In genomic region chr2:168763785-168764184, GRCm38 (mm10) we compare ENCODE assay signal across 15 mouse cellular contexts. TPM values are rescaled to one million over a fixed set of nuclear protein-coding genes. Genes with fewer than 3 reads are reported as not detected.
DNase-seq lines count a peak whose midpoint lies in the region; ATAC-seq lines count a peak whose summit lies in the region.
"Had no signal": no experiment of that assay in that cellular context is flagged by ENCODE, and none has a peak within 500 bp of the region (broad histone marks: within the 10 kb centered on the region; RNA-seq: fewer than 3 reads in every experiment).

No protein-coding gene starts in this region.

- no peak overlapping the region for H3K9ac ChIP-seq in heart, embryonic 11.5 days (ENCODE audit: low read depth, low read length)
- no peak overlapping the region for H3K9ac ChIP-seq in embryonic facial prominence, embryonic 11.5 days (replicated peaks; ENCODE audit: low read length)
- H3K9ac ChIP-seq in hindbrain, embryonic 16.5 days (ENCODE audit: low read depth, low read length), result no peak overlapping the region
- H3K9ac ChIP-seq in midbrain, embryonic 15.5 days, result no peak overlapping the region
- H3K9ac ChIP-seq: embryonic facial prominence, embryonic 15.5 days; lung, embryonic 14.5 days had no signal

- no peaks in the 10 kb centered on the region for H3K9me3 ChIP-seq in heart, embryonic 11.5 days (replicated peaks; ENCODE audit: control insufficient read depth, low read length)
- no peaks in the 10 kb centered on the region for H3K9me3 ChIP-seq in embryonic facial prominence, embryonic 11.5 days (replicated peaks; ENCODE audit: control insufficient read depth, low read length)
- no peaks in the 10 kb centered on the region for H3K9me3 ChIP-seq in hindbrain, embryonic 16.5 days (ENCODE audit: control insufficient read depth, low read length)
- no peaks in the 10 kb centered on the region for H3K9me3 ChIP-seq in midbrain, embryonic 15.5 days
- H3K9me3 ChIP-seq: embryonic facial prominence, embryonic 15.5 days had no signal

- peaks cover 4% of the 10 kb centered on the region for H3K4me1 ChIP-seq in heart, embryonic 11.5 days (ENCODE audit: control insufficient read depth, insufficient read depth, low read length)
- peaks cover 6% of the 10 kb centered on the region; the same call in 1 of the 2 replicates for H3K4me1 ChIP-seq in embryonic facial prominence, embryonic 11.5 days (ENCODE audit: control insufficient read depth, insufficient read depth, low read length)
- H3K4me1 ChIP-seq in hindbrain, embryonic 16.5 days (ENCODE audit: control insufficient read depth, insufficient read depth, low read depth, low read length), result peaks cover 18% of the 10 kb centered on the region
- peaks cover 45% of the 10 kb centered on the region for H3K4me1 ChIP-seq in midbrain, embryonic 15.5 days

- no peak for ATAC-seq in heart, embryonic 11.5 days (replicated peaks; ENCODE audit: insufficient number of reproducible peaks, low FRiP score, low TSS enrichment)
- ATAC-seq in embryonic facial prominence, embryonic 11.5 days (replicated peaks; ENCODE audit: insufficient number of reproducible peaks, low FRiP score, low TSS enrichment, low read depth), result no peak
- no peak for ATAC-seq in hindbrain, embryonic 16.5 days
- no peak for ATAC-seq in midbrain, embryonic 15.5 days (replicated peaks)
- ATAC-seq: activated CD4-positive, CD25-positive, alpha-beta regulatory T cell, adult 4 months had no signal

- DNase-seq in heart, adult 8-10 months (ENCODE audit: low spot score), result no peak
- DNase-seq in embryonic facial prominence, embryonic 11.5 days (ENCODE audit: low spot score), result no peak
- DNase-seq in frontal cortex, postnatal 10 days (ENCODE audit: low spot score in 2 of 2), result no peak
- no peak for DNase-seq in lung, adult 18-20 months
- DNase-seq in urinary bladder, postnatal 10 days (ENCODE audit: low spot score), result no peak
- DNase-seq: cerebellum, adult 9-10 months; heart, adult 2 months; lung, embryonic 14.5 days had no signal

- no peak overlapping the region for H3K4me3 ChIP-seq in heart, embryonic 11.5 days (ENCODE audit: low read depth, low read length)
- peak overlapping the region; percentile 5; the same call in 1 of the 2 replicates for H3K4me3 ChIP-seq in embryonic facial prominence, embryonic 11.5 days (ENCODE audit: low read depth, low read length)
- H3K4me3 ChIP-seq in hindbrain, embryonic 16.5 days (ENCODE audit: low read length), result no peak overlapping the region
- no peak overlapping the region for H3K4me3 ChIP-seq in midbrain, embryonic 15.5 days
- H3K4me3 ChIP-seq: embryonic facial prominence, embryonic 15.5 days; heart, adult 2 months had no signal

- 19% methylated on average over 7 of the region's 7 CpGs for WGBS in heart, embryonic 11.5 days (ENCODE audit: insufficient replicate concordance)
- 12% methylated on average over 7 of the region's 7 CpGs for WGBS in embryonic facial prominence, embryonic 11.5 days
- WGBS in hindbrain, embryonic 16.5 days, result 12% methylated on average over 7 of the region's 7 CpGs
- WGBS in midbrain, embryonic 15.5 days, result 9% methylated on average over 7 of the region's 7 CpGs

- no peaks in the 10 kb centered on the region for H3K36me3 ChIP-seq in heart, embryonic 11.5 days (ENCODE audit: control insufficient read depth, insufficient read depth, low read length)
- no peaks in the 10 kb centered on the region for H3K36me3 ChIP-seq in embryonic facial prominence, embryonic 11.5 days (replicated peaks; ENCODE audit: control insufficient read depth, insufficient read depth, low read depth, low read length)
- no peaks in the 10 kb centered on the region for H3K36me3 ChIP-seq in hindbrain, embryonic 16.5 days (ENCODE audit: control insufficient read depth, insufficient read depth, low read length)
- no peaks in the 10 kb centered on the region for H3K36me3 ChIP-seq in midbrain, embryonic 15.5 days (replicated peaks)
- H3K36me3 ChIP-seq: embryonic facial prominence, embryonic 15.5 days had no signal

- H3K4me2 ChIP-seq in heart, embryonic 11.5 days, result peak overlapping the region; percentile 12; the same call in 1 of the 2 replicates
- H3K4me2 ChIP-seq in embryonic facial prominence, embryonic 11.5 days (ENCODE audit: low read depth, low read length), result peak overlapping the region; percentile 19
- H3K4me2 ChIP-seq in hindbrain, embryonic 16.5 days (ENCODE audit: low read length), result 0 out of 2 replicates have a peak overlapping the region, but pooled peaks have one; percentile 3
- H3K4me2 ChIP-seq in midbrain, embryonic 15.5 days, result peak overlapping the region; percentile 89; the same call in 1 of the 2 replicates
- H3K4me2 ChIP-seq: embryonic facial prominence, embryonic 15.5 days; lung, embryonic 14.5 days had no signal

- no peak overlapping the region for H3K27ac ChIP-seq in heart, embryonic 11.5 days (ENCODE audit: low read depth, low read length)
- H3K27ac ChIP-seq in embryonic facial prominence, embryonic 11.5 days (replicated peaks; ENCODE audit: low read depth, low read length), result no peak overlapping the region
- no peak overlapping the region for H3K27ac ChIP-seq in hindbrain, embryonic 16.5 days (ENCODE audit: low read depth, low read length)
- H3K27ac ChIP-seq in midbrain, embryonic 15.5 days, result no peak overlapping the region
- H3K27ac ChIP-seq: embryonic facial prominence, embryonic 15.5 days; heart, adult 2 months had no signal

- peaks cover 22% of the 10 kb centered on the region for H3K27me3 ChIP-seq in heart, embryonic 11.5 days (ENCODE audit: control insufficient read depth, insufficient read depth, low read length)
- peaks cover 2% of the 10 kb centered on the region; the same call in 1 of the 2 replicates for H3K27me3 ChIP-seq in embryonic facial prominence, embryonic 11.5 days (ENCODE audit: control insufficient read depth, insufficient read depth, low read length)
- H3K27me3 ChIP-seq in hindbrain, embryonic 16.5 days (replicated peaks; ENCODE audit: control insufficient read depth, insufficient read depth, low read length), result peaks cover 37% of the 10 kb centered on the region
- peaks cover 15% of the 10 kb centered on the region; the same call in 1 of the 2 replicates for H3K27me3 ChIP-seq in midbrain, embryonic 15.5 days (replicated peaks)

RNA-seq across cellular contexts. Expression of gene Sall4, which starts 4.0 kb away (rescaled TPM):
- polyA plus RNA-seq in heart, embryonic 11.5 days (2014; fragmentation: Nextera tagmentation; extraction: Ambion mirVana), result 4.3 and 5.9 TPM in 2 replicates
- total RNA-seq in heart, adult 8-10 months (2022), result 1 to 10 TPM; 1.3 to 2.6 (median 2.3) TPM
- 12.3 and 13.3 TPM in 2 replicates for polyA plus RNA-seq in embryonic facial prominence, embryonic 11.5 days (2014; fragmentation: Nextera tagmentation; extraction: Ambion mirVana)
- polyA plus RNA-seq in hindbrain, embryonic 16.5 days (2015; fragmentation: Nextera tagmentation; extraction: Ambion mirVana), result 0.51 and 0.76 TPM in 2 replicates
- polyA plus RNA-seq in midbrain, embryonic 15.5 days (2015; fragmentation: Nextera tagmentation; extraction: Ambion mirVana), result 1.2 and 1.3 TPM in 2 replicates
- total RNA-seq: hematopoietic stem cell, adult 5-6 weeks; megakaryocyte-erythroid progenitor cell, adult 5-6 weeks had no signal

RNA-seq across cellular contexts. Expression of gene Atp9a, which starts 21.6 kb away (rescaled TPM):
- polyA plus RNA-seq in heart, embryonic 11.5 days (2014; fragmentation: Nextera tagmentation; extraction: Ambion mirVana), result 7.5 and 9.4 TPM in 2 replicates
- 10 to 100 TPM; 53.2 to 63.6 (median 56.8) TPM for total RNA-seq in heart, adult 8-10 months (2022)
- 10.3 and 10.4 TPM in 2 replicates for polyA plus RNA-seq in embryonic facial prominence, embryonic 11.5 days (2014; fragmentation: Nextera tagmentation; extraction: Ambion mirVana)
- 85.0 and 89.8 TPM in 2 replicates for polyA plus RNA-seq in hindbrain, embryonic 16.5 days (2015; fragmentation: Nextera tagmentation; extraction: Ambion mirVana)
- 155 and 179 TPM in 2 replicates for polyA plus RNA-seq in midbrain, embryonic 15.5 days (2015; fragmentation: Nextera tagmentation; extraction: Ambion mirVana)
- total RNA-seq: megakaryocyte-erythroid progenitor cell, adult 5-6 weeks had no signal

Comparison
In these comparisons a context has a peak if more than half of its experiments do, and no peak if none do; other contexts are left out.
1. H3K4me2 ChIP-seq: peak in every context shown above with its lines; median percentile 89 in midbrain, embryonic 15.5 days; 19 in embryonic facial prominence, embryonic 11.5 days; 12 in heart, embryonic 11.5 days; 3 in hindbrain, embryonic 16.5 days.